Mouse (Mus musculus) C2C12 (cell line): ENCODE measurements around the gene Pdlim1.

ENCODE experiments used
- CTCF ChIP-seq: IDR thresholded peaks from one replicate; pipeline ENCODE4 v1.5.1; 2011; ENCODE audit not compliant: control insufficient read depth, insufficient read depth, insufficient read length
- FOSL1 ChIP-seq: IDR thresholded peaks from one replicate; pipeline ENCODE4 v1.8.0; 2011; ENCODE audit warnings: mild to moderate bottlenecking, low read length; ENCODE audit not compliant: poor library complexity, insufficient read depth, severe bottlenecking
- MAX ChIP-seq: IDR thresholded peaks from one replicate; pipeline ENCODE4 v1.6.1; 2011; ENCODE audit warnings: mild to moderate bottlenecking, control low read depth
- MYOG ChIP-seq: IDR thresholded peaks from one replicate; pipeline ENCODE4 v1.6.1; 2011; ENCODE audit not compliant: control insufficient read depth, insufficient read length; ENCODE audit errors: extremely low read depth

DNA sequence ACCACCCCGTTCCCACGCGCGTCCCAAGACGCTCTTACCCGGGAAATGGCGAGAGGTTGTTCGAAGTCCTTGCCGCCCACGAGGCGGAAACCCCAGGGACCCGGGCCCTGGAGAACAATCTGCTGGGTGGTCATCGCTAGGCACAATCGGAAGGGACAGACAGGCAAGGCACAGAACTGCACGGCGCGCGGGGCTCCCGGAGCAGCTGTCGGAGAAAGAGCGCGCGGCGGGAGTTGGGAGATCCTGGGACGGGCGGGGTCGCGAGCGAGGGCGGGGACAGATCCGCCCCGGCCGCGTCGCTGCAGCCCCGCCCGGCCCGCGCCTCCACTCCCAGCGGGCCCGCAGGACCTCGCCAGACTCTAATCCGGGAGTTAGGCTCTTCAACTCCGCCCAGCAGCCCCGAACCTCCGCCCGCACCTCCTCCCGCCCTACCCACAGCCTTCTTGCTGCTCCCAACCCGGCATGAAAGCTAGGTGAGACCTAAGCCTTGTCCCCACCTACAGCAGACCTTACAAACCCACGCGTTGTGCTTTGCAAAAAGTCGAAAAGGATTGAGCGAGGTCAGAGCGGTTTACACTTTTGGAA is at the start of gene Pdlim1:
- no peak for TF ChIP-seq CTCF
- no peak for TF ChIP-seq MAX
- TF ChIP-seq FOSL1 = no peak
- no peak for TF ChIP-seq MYOG
